Mouse (Mus musculus): ENCODE measurements around the gene Arl4d.

- no peak for TF ChIP-seq CTCF (IDR thresholded peaks at IDR 0.05; ENCODE audit: borderline replicate concordance, control insufficient read depth, extremely low read depth, insufficient read depth, low read length, poor library complexity)
- no peak for TF ChIP-seq POLR2A (IDR thresholded peaks at IDR 0.05; ENCODE audit: control insufficient read depth, extremely low read depth, insufficient read depth, low read length, poor library complexity)
Observed at GRCm38 (mm10) chr11:101704081-101704480, 38.7 kb downstream of the Arl4d start.

All from thymus, adult 2 months (tissue).